Mouse (Mus musculus) CH12.LX (cell line): ENCODE results near the gene Man1b1.

Experiments
- BHLHE40 ChIP-seq: IDR thresholded peaks from 2 replicates; pipeline ENCODE4 v1.6.1; 2011; ENCODE audit warnings: mild to moderate bottlenecking, low read depth, low read length, improper control_type of control experiment
- CHD2 ChIP-seq: IDR thresholded peaks from 2 replicates; pipeline ENCODE4 v1.6.1; 2011; ENCODE audit warnings: low read length, improper control_type of control experiment
- CTCF ChIP-seq, 2 experiments: IDR thresholded peaks in 1 of 2; conservative IDR thresholded peaks in 1 of 2; 2 replicates each; pipeline ENCODE4 v1.5.1; 2011 to 2012; ENCODE audit warnings: low read depth in 2 of 2, low read length in 2 of 2, improper control_type of control experiment in 1 of 2, inconsistent platforms in 1 of 2, mild to moderate bottlenecking in 1 of 2, moderate library complexity in 1 of 2
- E2F4 ChIP-seq: IDR thresholded peaks from 2 replicates; pipeline ENCODE4 v1.6.1; 2011; ENCODE audit warnings: low read depth, low read length, improper control_type of control experiment; ENCODE audit not compliant: insufficient replicate concordance
- EP300 ChIP-seq: IDR thresholded peaks from 2 replicates; pipeline ENCODE4 v1.6.1; 2011; ENCODE audit warnings: low read length, improper control_type of control experiment
- MAX ChIP-seq: IDR thresholded peaks from 2 replicates; pipeline ENCODE4 v1.6.1; 2011; ENCODE audit warnings: low read length, improper control_type of control experiment
- MAZ ChIP-seq: IDR thresholded peaks from 2 replicates; pipeline ENCODE4 v1.6.1; 2012; ENCODE audit warnings: low read depth, mild to moderate bottlenecking, inconsistent platforms, low read length, improper control_type of control experiment, moderate library complexity
- MXI1 ChIP-seq: IDR thresholded peaks from 2 replicates; pipeline ENCODE4 v1.6.1; 2011; ENCODE audit warnings: mild to moderate bottlenecking, low read depth, low read length, improper control_type of control experiment
- PAX5 ChIP-seq: IDR thresholded peaks from 2 replicates; pipeline ENCODE4 v1.6.1; 2012; ENCODE audit warnings: low read length, inconsistent platforms, mixed read lengths
- POLR2A ChIP-seq: IDR thresholded peaks from 2 replicates; pipeline ENCODE4 v1.6.1; 2011; ENCODE audit warnings: low read depth, mild to moderate bottlenecking, improper control_type of control experiment, low read length
- POLR2AphosphoS2 ChIP-seq: IDR thresholded peaks from 2 replicates; pipeline ENCODE4 v1.6.1; 2011; ENCODE audit warnings: low read depth, low read length, improper control_type of control experiment
- SMC3 ChIP-seq: IDR thresholded peaks from 2 replicates; pipeline ENCODE4 v1.6.1; 2011; ENCODE audit warnings: low read depth, low read length, improper control_type of control experiment
- TBP ChIP-seq: conservative IDR thresholded peaks from 2 replicates; pipeline ENCODE4 v1.6.1; 2011; ENCODE audit warnings: low read depth, low read length, improper control_type of control experiment
- ZC3H11A ChIP-seq: IDR thresholded peaks from 2 replicates; pipeline ENCODE4 v1.6.1; 2012; ENCODE audit warnings: low read depth, mild to moderate bottlenecking, inconsistent platforms, low read length, improper control_type of control experiment

- TF ChIP-seq E2F4 (no peak), ZC3H11A (no peak), CTCF (conservative IDR thresholded peaks at IDR 0.05 in 1 of 2, IDR thresholded peaks at IDR 0.05 in 1 of 2; ENCODE audit: low read depth in 2 of 2, low read length in 2 of 2) (no peak), POLR2A (no peak), BHLHE40 (no peak), TBP (no peak), CHD2 (no peak), PAX5 (no peak), POLR2AphosphoS2 (no peak), SMC3 (no peak), EP300 (no peak), MXI1 (no peak; the same call in 1 of the 2 replicates), MAZ (no peak), MAX (no peak)
Observed at GRCm38 (mm10) chr2:25373431-25373830, 41.3 kb downstream of the Man1b1 start.
